Mouse (Mus musculus) G1E (cell line): ENCODE results near the gene Cd38. TPM values are rescaled to one million over a fixed set of nuclear protein-coding genes. Genes with fewer than 3 reads are reported as not detected.

Experiments used
- ATAC-seq: 2 replicates; pipeline ENCODE4 v1.8.0; 2016; ENCODE audit warnings: mild to moderate bottlenecking; ENCODE audit not compliant: insufficient number of reproducible peaks, poor library complexity, low FRiP score, severe bottlenecking; ENCODE audit errors: extremely low read depth
- DNase-seq: peaks from one replicate; pipeline ENCODE4 v3.0.0; 2012; ENCODE audit warnings: low spot score
- H3K27me3 ChIP-seq: 2 replicates; pipeline ENCODE4 v1.6.1; 2012; ENCODE audit warnings: mild to moderate bottlenecking, low read length, inconsistent platforms; ENCODE audit not compliant: insufficient read depth
- H3K36me3 ChIP-seq: replicated peaks from 2 replicates; pipeline ENCODE3; 2012; ENCODE audit warnings: mild to moderate bottlenecking, inconsistent platforms
- H3K4me1 ChIP-seq: 2 replicates; pipeline ENCODE4 v1.6.1; 2012; ENCODE audit warnings: low read depth, low read length, inconsistent platforms, mixed read lengths; ENCODE audit not compliant: insufficient read depth
- H3K4me3 ChIP-seq: 2 replicates; pipeline ENCODE4 v1.5.1; 2012; ENCODE audit warnings: low read depth, mild to moderate bottlenecking, inconsistent platforms, low read length, moderate library complexity, mixed read lengths
- H3K9me3 ChIP-seq: replicated peaks from 2 replicates; pipeline ENCODE4 v1.6.1; 2012; ENCODE audit warnings: inconsistent platforms
- CTCF ChIP-seq: IDR thresholded peaks from 2 replicates; pipeline ENCODE4 v1.5.1; 2012; ENCODE audit warnings: low read depth, low read length, inconsistent platforms, mixed read lengths
- GATA1 ChIP-seq: IDR thresholded peaks from 2 replicates; pipeline ENCODE4 v1.6.1; 2012; ENCODE audit warnings: borderline replicate concordance, low read length, inconsistent platforms, mixed read lengths
- GATA2 ChIP-seq: IDR thresholded peaks from 2 replicates; pipeline ENCODE4 v1.6.1; 2012; ENCODE audit warnings: low read depth, low read length, inconsistent platforms, borderline replicate concordance
- POLR2AphosphoS5 ChIP-seq: IDR thresholded peaks from 2 replicates; pipeline ENCODE4 v1.6.1; 2012; ENCODE audit warnings: low read depth, low read length, inconsistent platforms; ENCODE audit not compliant: insufficient replicate concordance
- TAL1 ChIP-seq: conservative IDR thresholded peaks from 2 replicates; pipeline ENCODE4 v1.6.1; 2012; ENCODE audit warnings: low read depth, low read length, inconsistent platforms, mixed read lengths
- polyA plus RNA-seq: library from polyadenylated mRNA; stranded (reverse); fragments of >175 nt; gene quantifications from 2 replicates; pipeline ENCODE4 v1.2.3, GENCODE M21; 2012
- total RNA-seq, 2 experiments: library from RNA; stranded (forward) in 1 of 2; stranded (reverse) in 1 of 2; fragments of 200-1000 nt in 1 of 2; fragments of >200 nt in 1 of 2; fragmentation: Nextera tagmentation in 1 of 2; gene quantifications; 2 replicates each; pipeline ENCODE4 v1.2.3; 2014 to 2017

Gene Cd38
- total and polyA plus RNA-seq, 3 experiments: 0.05 TPM; not detected in 2

GRCm38 (mm10) chr5:43860670-43861431 lies 7.5 kb upstream of the Cd38 start:
- Histone ChIP-seq H3K9me3 (peaks cover 4% of the 10 kb centered on the region), H3K36me3 (no peaks in the 10 kb centered on the region), H3K27me3 (no peaks in the 10 kb centered on the region), H3K4me3 (no peak overlapping the region), H3K4me1 (no peaks in the 10 kb centered on the region)
- DNase-seq: no peak
- ATAC-seq: no peak
- TF ChIP-seq GATA1 (no peak), CTCF (no peak), GATA2 (no peak), POLR2AphosphoS5 (no peak), TAL1 (no peak)

- TF ChIP-seq POLR2AphosphoS5 (no peak), GATA1 (no peak), GATA2 (no peak), CTCF (no peak), TAL1 (no peak)
- Histone ChIP-seq H3K4me3 (no peak overlapping the region), H3K9me3 (no peaks in the 10 kb centered on the region), H3K4me1 (no peaks in the 10 kb centered on the region), H3K27me3 (peaks cover 2% of the 10 kb centered on the region; the same call in 1 of the 2 replicates), H3K36me3 (no peaks in the 10 kb centered on the region)
- DNase-seq: no peak
- no peak for ATAC-seq
These were observed 4.7 kb upstream of the Cd38 start for GRCm38 (mm10) chr5:43863642-43864041.

- ATAC-seq: no peak
These were observed 3.0 kb upstream of the Cd38 start for GRCm38 (mm10) chr5:43865316-43865715.

GRCm38 (mm10) chr5:43868711-43869600 lies 603 bp downstream of the Cd38 start:
- Histone ChIP-seq H3K27me3 (peaks cover 8% of the 10 kb centered on the region; the same call in 1 of the 2 replicates), H3K4me3 (no peak overlapping the region), H3K4me1 (no peaks in the 10 kb centered on the region; the same call in 1 of the 2 replicates), H3K9me3 (no peaks in the 10 kb centered on the region), H3K36me3 (no peaks in the 10 kb centered on the region)
- no peak for TF ChIP-seq TAL1
- TF ChIP-seq CTCF: no peak
- no peak for TF ChIP-seq GATA1
- no peak for TF ChIP-seq GATA2
- no peak for TF ChIP-seq POLR2AphosphoS5
- ATAC-seq (no peak), DNase-seq (no peak)

More at GRCm38 (mm10) chr5:43865316-43865715, 3.0 kb upstream of the Cd38 start:
- DNase-seq: no peak
- peaks cover 8% of the 10 kb centered on the region; the same call in 1 of the 2 replicates for H3K27me3 ChIP-seq
- H3K9me3 ChIP-seq: no peaks in the 10 kb centered on the region
- H3K4me1 ChIP-seq: no peaks in the 10 kb centered on the region; the same call in 1 of the 2 replicates
- TF ChIP-seq GATA2: no peak
- no peak for TF ChIP-seq CTCF
- no peak for TF ChIP-seq POLR2AphosphoS5
- TF ChIP-seq GATA1: no peak
- TF ChIP-seq TAL1: no peak
- no peaks in the 10 kb centered on the region for H3K36me3 ChIP-seq
- no peak overlapping the region for H3K4me3 ChIP-seq

- Histone ChIP-seq H3K9me3 (no peaks in the 10 kb centered on the region), H3K4me1 (no peaks in the 10 kb centered on the region; the same call in 1 of the 2 replicates), H3K4me3 (no peak overlapping the region), H3K27me3 (peaks cover 8% of the 10 kb centered on the region; the same call in 1 of the 2 replicates), H3K36me3 (no peaks in the 10 kb centered on the region)
- DNase-seq: no peak
- no peak for TF ChIP-seq GATA1
- TF ChIP-seq POLR2AphosphoS5: no peak
- TF ChIP-seq CTCF: no peak
- no peak for TF ChIP-seq GATA2
- no peak for TF ChIP-seq TAL1
- ATAC-seq: no peak
These were observed 3.5 kb downstream of the Cd38 start for GRCm38 (mm10) chr5:43871845-43872244.
